Mouse (Mus musculus) brain, embryonic 14.5 days (tissue): ENCODE data around the gene Hoxa3.

Source experiments
- CTCF ChIP-seq: fragments of 200-500 bp; IDR thresholded peaks from 2 replicates; pipeline ENCODE4 v1.5.1; 2012; ENCODE audit warnings: inconsistent platforms, mild to moderate bottlenecking, moderate library complexity, borderline replicate concordance; ENCODE audit not compliant: insufficient read depth, insufficient read length; ENCODE audit errors: extremely low read depth
- POLR2A ChIP-seq: fragments of 200-500 bp; IDR thresholded peaks from 2 replicates; pipeline ENCODE4 v1.6.1; 2012; ENCODE audit warnings: mild to moderate bottlenecking, inconsistent platforms, borderline replicate concordance; ENCODE audit not compliant: poor library complexity, insufficient read depth, insufficient read length, severe bottlenecking; ENCODE audit errors: extremely low read depth

DNA sequence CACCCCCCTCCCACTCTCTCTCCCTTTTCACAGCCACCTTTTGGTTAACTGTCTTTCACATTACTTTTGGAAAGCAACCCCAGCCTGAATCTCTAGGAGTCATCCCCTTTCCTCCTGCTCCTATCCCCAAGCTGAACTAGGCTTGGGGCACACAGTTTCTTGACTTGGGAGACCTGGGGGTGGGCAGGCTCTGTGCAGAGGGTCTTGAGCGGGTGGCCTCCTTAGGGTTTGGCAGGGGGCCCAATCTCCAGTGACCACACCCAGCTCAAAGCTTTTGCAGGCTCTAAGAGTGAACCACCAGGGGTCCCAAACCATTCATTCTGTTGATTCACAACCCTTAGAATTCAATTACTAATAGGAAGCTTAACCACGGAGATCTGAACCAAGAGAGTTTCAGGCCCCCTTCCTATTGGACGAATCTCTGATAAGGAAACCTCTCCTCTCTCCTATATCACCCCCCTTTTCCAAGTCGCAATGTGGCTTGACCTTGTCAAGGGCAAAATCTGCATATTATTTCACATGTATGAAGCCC lies 29.7 kb upstream of the Hoxa3 start:
- TF ChIP-seq CTCF = no peak
- no peak for TF ChIP-seq POLR2A
